Mouse (Mus musculus): Measurements from ENCODE around the gene Metrnl. TPM values are rescaled to one million over a fixed set of nuclear protein-coding genes. Genes with fewer than 3 reads are reported as not detected.

Metrnl gene
- 8.8 TPM for polyA plus RNA-seq (2014; fragmentation: Illumina TruSeq; extraction: RNeasy Lipid Tissue Mini Kit (QIAGEN cat#74804); ENCODE audit: low replicate concordance)

GRCm38 (mm10) chr11:121701244-121701643 is at the start of gene Metrnl:
Gene Metrnl, plus strand, starts transcription at chr11:121701544.

GRCm38 (mm10) chr11:121672990-121673572 is 28.3 kb upstream of the Metrnl start, which contains the start of gene B3gntl1:
Gene B3gntl1, minus strand, starts transcription at chr11:121673153.

Other genes starting within 250 kb of the Metrnl start
- gene Tbcd, start 249.6 kb upstream of the Metrnl start, polyA plus RNA-seq (2014; fragmentation: Illumina TruSeq; extraction: RNeasy Lipid Tissue Mini Kit (QIAGEN cat#74804); ENCODE audit: low replicate concordance) = 14.8 TPM
- 0.30 TPM for gene Zfp750, start 182.2 kb upstream of the Metrnl start, polyA plus RNA-seq (2014; fragmentation: Illumina TruSeq; extraction: RNeasy Lipid Tissue Mini Kit (QIAGEN cat#74804); ENCODE audit: low replicate concordance)
- gene B3gntl1, start 28.4 kb upstream of the Metrnl start, polyA plus RNA-seq (2014; fragmentation: Illumina TruSeq; extraction: RNeasy Lipid Tissue Mini Kit (QIAGEN cat#74804); ENCODE audit: low replicate concordance) = 1.2 TPM
- 0.11 TPM for gene Ptchd3, start 128.7 kb downstream of the Metrnl start, polyA plus RNA-seq (2014; fragmentation: Illumina TruSeq; extraction: RNeasy Lipid Tissue Mini Kit (QIAGEN cat#74804); ENCODE audit: low replicate concordance)

Measured in small intestine, adult 10 weeks (tissue).